Mouse (Mus musculus): ENCODE results near the gene Camta1. TPM values are rescaled to one million over a fixed set of nuclear protein-coding genes. Genes with fewer than 3 reads are reported as not detected.

The Camta1 gene
- total RNA-seq, 2 experiments from 2014 or later = 2.9 to 70.2 TPM

- ATAC-seq (ENCODE audit: poor library complexity, severe bottlenecking) = no peak
Observed at GRCm38 (mm10) chr4:151741249-151742137, 120.2 kb downstream of the Camta1 start.

- 0 out of 2 replicates have a peak, but pooled peaks have one; percentile 24 for ATAC-seq (ENCODE audit: poor library complexity, severe bottlenecking)
Observed at GRCm38 (mm10) chr4:151739348-151739956, 122.2 kb downstream of the Camta1 start.

- no peak for ATAC-seq (ENCODE audit: poor library complexity, severe bottlenecking)
Observed at GRCm38 (mm10) chr4:151738875-151739274, 122.8 kb downstream of the Camta1 start.

GRCm38 (mm10) chr4:151738280-151738679 lies 123.4 kb downstream of the Camta1 start:
- no peak for ATAC-seq (ENCODE audit: poor library complexity, severe bottlenecking)

- no peak for ATAC-seq (ENCODE audit: poor library complexity, severe bottlenecking)
Observed at GRCm38 (mm10) chr4:151732668-151733067, 129.0 kb downstream of the Camta1 start.

GRCm38 (mm10) chr4:151730037-151730759 lies 131.5 kb downstream of the Camta1 start:
- peak; percentile 56 for ATAC-seq (ENCODE audit: poor library complexity, severe bottlenecking)

GRCm38 (mm10) chr4:151729116-151729515 lies 132.6 kb downstream of the Camta1 start:
- no peak for ATAC-seq (ENCODE audit: poor library complexity, severe bottlenecking)

GRCm38 (mm10) chr4:151728391-151729065 lies 133.1 kb downstream of the Camta1 start:
- no peak for ATAC-seq (ENCODE audit: poor library complexity, severe bottlenecking)

- ATAC-seq (ENCODE audit: poor library complexity, severe bottlenecking) = no peak
Observed at GRCm38 (mm10) chr4:151726396-151726795, 135.3 kb downstream of the Camta1 start.

- no peak for ATAC-seq (ENCODE audit: poor library complexity, severe bottlenecking)
Observed at GRCm38 (mm10) chr4:151724897-151725296, 136.8 kb downstream of the Camta1 start.

GRCm38 (mm10) chr4:151720722-151721467 lies 140.8 kb downstream of the Camta1 start:
- ATAC-seq (ENCODE audit: poor library complexity, severe bottlenecking) = no peak

- ATAC-seq (ENCODE audit: poor library complexity, severe bottlenecking) = no peak
Observed at GRCm38 (mm10) chr4:151718866-151719475, 142.7 kb downstream of the Camta1 start.

- no peak for ATAC-seq (ENCODE audit: poor library complexity, severe bottlenecking)
Observed at GRCm38 (mm10) chr4:151717864-151718263, 143.8 kb downstream of the Camta1 start.

- no peak for ATAC-seq (ENCODE audit: poor library complexity, severe bottlenecking)
Observed at GRCm38 (mm10) chr4:151713714-151714113, 148.0 kb downstream of the Camta1 start.

GRCm38 (mm10) chr4:151711406-151711805 lies 150.3 kb downstream of the Camta1 start:
- ATAC-seq (ENCODE audit: poor library complexity, severe bottlenecking) = no peak

- ATAC-seq (ENCODE audit: poor library complexity, severe bottlenecking) = no peak
Observed at GRCm38 (mm10) chr4:151710522-151710921, 151.2 kb downstream of the Camta1 start.

GRCm38 (mm10) chr4:151709269-151709668 lies 152.4 kb downstream of the Camta1 start:
- no peak for ATAC-seq (ENCODE audit: poor library complexity, severe bottlenecking)

- ATAC-seq (ENCODE audit: poor library complexity, severe bottlenecking) = no peak
Observed at GRCm38 (mm10) chr4:151703069-151703735, 158.5 kb downstream of the Camta1 start.

GRCm38 (mm10) chr4:151702463-151702862 lies 159.2 kb downstream of the Camta1 start:
- ATAC-seq (ENCODE audit: poor library complexity, severe bottlenecking) = no peak
